ENCODE assay signal across 10 mouse cellular contexts in the genomic region with DNA sequence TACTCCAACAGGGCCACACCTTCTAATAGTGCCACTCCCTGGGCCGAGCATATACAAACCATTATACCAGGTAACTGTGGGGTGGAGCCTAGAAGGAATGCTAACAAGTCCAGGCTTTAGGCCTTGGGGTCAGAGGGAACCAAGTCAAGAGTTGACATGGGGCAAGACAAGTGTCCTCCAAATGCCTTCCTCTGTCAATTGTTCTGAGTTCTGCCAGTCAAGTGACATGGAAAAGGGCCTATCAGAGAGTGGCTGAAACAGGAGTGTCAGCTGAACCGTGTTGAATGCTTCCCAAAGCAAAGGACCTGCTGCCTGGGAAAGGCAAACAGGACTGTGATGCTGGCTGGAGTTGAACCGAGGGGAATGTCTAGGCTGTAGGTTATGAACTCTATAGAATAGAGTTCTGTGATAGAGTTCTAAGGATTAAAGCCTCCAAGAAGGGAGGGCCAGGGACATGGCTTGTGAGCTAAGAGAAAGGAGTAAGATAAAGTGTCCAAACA. TPM values are rescaled to one million over a fixed set of nuclear protein-coding genes. Genes with fewer than 3 reads are reported as not detected.
A peak's percentile ranks its signal among the peaks of the same experiment; 100 is the strongest.
DNase-seq lines count a peak whose midpoint lies in the region; TF ChIP-seq lines count a peak whose summit lies in the region.
"Had no signal": no experiment of that assay in that cellular context is flagged by ENCODE, and none has a peak within 500 bp of the region (broad histone marks: within the 10 kb centered on the region; RNA-seq: fewer than 3 reads in every experiment).

No protein-coding gene starts in this region.

- 74% methylated on average over 3 of the region's 3 CpGs for WGBS in heart, adult 2 months
- WGBS in thymus, adult 2 months: 92% methylated on average over 3 of the region's 3 CpGs

- no peaks in the 10 kb centered on the region for H3K27me3 ChIP-seq in heart, adult 2 months (ENCODE audit: control insufficient read depth, insufficient read depth, low read length)
- no peaks in the 10 kb centered on the region for H3K27me3 ChIP-seq in thymus, adult 2 months (ENCODE audit: control insufficient read depth, insufficient read depth, low read length)

- no peaks in the 10 kb centered on the region for H3K36me3 ChIP-seq in heart, adult 2 months (ENCODE audit: control insufficient read depth, insufficient read depth, low read length)
- H3K36me3 ChIP-seq in thymus, adult 2 months (ENCODE audit: control insufficient read depth, insufficient read depth, low read length): no peaks in the 10 kb centered on the region

- no peak overlapping the region for H3K9ac ChIP-seq in heart, adult 2 months (ENCODE audit: low read depth, low read length)

- no peak for TF ChIP-seq EP300 in heart, adult 2 months (IDR thresholded peaks at IDR 0.05; ENCODE audit: insufficient read depth, low read depth, low read length)

- peaks cover 2% of the 10 kb centered on the region; the same call in 1 of the 2 replicates for H3K4me1 ChIP-seq in heart, adult 2 months (ENCODE audit: control insufficient read depth, insufficient read depth, low read length)
- peaks cover 6% of the 10 kb centered on the region for H3K4me1 ChIP-seq in thymus, adult 2 months (replicated peaks; ENCODE audit: control insufficient read depth, insufficient read depth, low read length)

- TF ChIP-seq CTCF in heart, adult 2 months (IDR thresholded peaks at IDR 0.05): no peak
- no peak for TF ChIP-seq CTCF in thymus, adult 2 months (IDR thresholded peaks at IDR 0.05; ENCODE audit: borderline replicate concordance, control insufficient read depth, extremely low read depth, insufficient read depth, low read length, poor library complexity)

- H3K79me2 ChIP-seq in heart, adult 2 months (replicated peaks; ENCODE audit: control insufficient read depth, insufficient read depth, low read length): no peaks in the 10 kb centered on the region

- no peak for TF ChIP-seq POLR2A in heart, adult 2 months (IDR thresholded peaks at IDR 0.05; ENCODE audit: insufficient read depth, low read depth, low read length)
- TF ChIP-seq POLR2A in thymus, adult 2 months (IDR thresholded peaks at IDR 0.05; ENCODE audit: control insufficient read depth, extremely low read depth, insufficient read depth, low read length, poor library complexity): 0 out of 2 replicates have a peak, but pooled peaks have one; percentile 3

- intact Hi-C loops in heart, adult 2 months (cut with DNase I): no loop called here

- no peak overlapping the region for H3K4me3 ChIP-seq in heart, adult 2 months
- H3K4me3 ChIP-seq in thymus, adult 2 months (ENCODE audit: control insufficient read depth, insufficient read depth, low read length): no peak overlapping the region
- H3K4me3 ChIP-seq: myocyte had no signal

- H3K27ac ChIP-seq in heart, adult 2 months: no peak overlapping the region; the same call in 1 of the 2 replicates
- H3K27ac ChIP-seq in thymus, adult 2 months (ENCODE audit: control insufficient read depth, insufficient read depth, low read length): no peak overlapping the region

- DNase-seq in heart, postnatal 4 days: peak; percentile 5
- no peak for DNase-seq in heart, adult 2 months
- DNase-seq in thymus, adult 2 months: no peak
- no peak for DNase-seq in thymus, postnatal 25 days
- DNase-seq in lung, postnatal 36 days: peak; percentile 23
- DNase-seq in left cerebral cortex, adult 8-10 months (ENCODE audit: low spot score in 2 of 2): no peak
- DNase-seq in layer of hippocampus, postnatal 14 days (ENCODE audit: low spot score in 2 of 2): no peak
- DNase-seq in frontal cortex, postnatal 36 days (ENCODE audit: low spot score in 2 of 2): no peak

RNA-seq across cellular contexts. Expression of a gene that starts 5.9 kb away (rescaled TPM):
- under 1 TPM; 0.21 to 0.72 TPM for total RNA-seq in heart, postnatal 4 days (2021)
- not detected for total RNA-seq in heart, adult 2 months (2021)
- 0.16 TPM in 1 of 2 replicates, not detected in the other for polyA plus RNA-seq in heart, adult 2 months (2012; rRNA removed)
- 0.23 TPM in 2 replicates for polyA plus RNA-seq in thymus, adult 2 months (2012; rRNA removed)
- 1 to 10 TPM in 2 of 4 experiments, under 1 TPM in 2; 0.37 to 1.2 (median 0.78) TPM for total RNA-seq in left cerebral cortex, adult 8-10 months (2022)
- total RNA-seq in layer of hippocampus, postnatal 14 days (2021): under 1 TPM; 0.33 to 0.41 TPM
- polyA plus RNA-seq: kidney, postnatal 0 days had no signal

RNA-seq across cellular contexts. Expression of a gene that starts 26.2 kb away (rescaled TPM):
- under 1 TPM; 0.26 to 0.41 TPM for total RNA-seq in heart, postnatal 4 days (2021)
- total RNA-seq in heart, adult 2 months (2021): under 1 TPM; 0.09 to 0.10 TPM
- polyA plus RNA-seq in heart, adult 2 months (2012; rRNA removed): 0.12 and 0.31 TPM in 2 replicates
- 0.18 and 0.38 TPM in 2 replicates for polyA plus RNA-seq in thymus, adult 2 months (2012; rRNA removed)
- total RNA-seq in left cerebral cortex, adult 8-10 months (2022): 1 to 10 TPM; 2.8 to 5.0 (median 4.4) TPM
- 1 to 10 TPM; 4.0 to 4.4 TPM for total RNA-seq in layer of hippocampus, postnatal 14 days (2021)
- polyA plus RNA-seq: myocyte had no signal

RNA-seq across cellular contexts. Expression of a gene that starts 35.4 kb away (rescaled TPM):
- total RNA-seq in heart, postnatal 4 days (2021): 10 to 100 TPM; 37.8 to 39.7 TPM
- 10 to 100 TPM; 77.1 to 95.9 TPM for total RNA-seq in heart, adult 2 months (2021)
- polyA plus RNA-seq in heart, adult 2 months (2012; rRNA removed): 77.3 and 110 TPM in 2 replicates
- polyA plus RNA-seq in thymus, adult 2 months (2012; rRNA removed): 77.1 and 105 TPM in 2 replicates
- 10 to 100 TPM; 56.5 to 68.1 (median 60.5) TPM for total RNA-seq in left cerebral cortex, adult 8-10 months (2022)
- total RNA-seq in layer of hippocampus, postnatal 14 days (2021): 10 to 100 TPM; 34.2 to 40.9 TPM

Comparison
In these comparisons a context has a peak if more than half of its experiments do, and no peak if none do; other contexts are left out.
1. DNase-seq: peak in heart, postnatal 4 days (single experiment) and lung, postnatal 36 days (single experiment); none in heart, adult 2 months (0 of 2), thymus, adult 2 months (single experiment), thymus, postnatal 25 days (single experiment), left cerebral cortex, adult 8-10 months (0 of 2), layer of hippocampus, postnatal 14 days (0 of 2) and frontal cortex, postnatal 36 days (0 of 2).